In the genomic region with DNA sequence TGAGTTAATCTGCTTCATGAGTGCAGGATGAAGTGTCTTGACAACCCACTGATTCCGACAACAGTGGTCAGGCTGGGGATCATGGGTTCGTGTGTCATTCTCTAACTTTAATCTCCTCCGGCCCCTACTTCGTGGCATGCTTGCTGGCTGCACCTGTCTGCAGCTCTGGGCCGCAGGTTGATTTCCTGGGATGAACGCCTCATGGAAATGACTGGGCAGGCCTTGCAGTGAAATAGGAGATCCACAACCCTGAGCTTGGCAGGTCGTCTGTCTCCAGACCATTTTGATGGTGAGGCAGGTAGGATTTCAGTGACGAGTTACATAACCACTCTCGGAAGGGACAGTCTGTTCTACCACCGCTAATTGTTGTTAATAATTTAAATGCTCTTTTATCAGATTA, we compare ENCODE assay signal across 19 mouse cellular contexts.
DNase-seq lines count a peak whose midpoint lies in the region; ATAC-seq and TF ChIP-seq lines count a peak whose summit lies in the region.
"Had no signal": no experiment of that assay in that cellular context is flagged by ENCODE, and none has a peak within 500 bp of the region (broad histone marks: within the 10 kb centered on the region; RNA-seq: fewer than 3 reads in every experiment).

No protein-coding gene starts in this region.

- H3K36me3 ChIP-seq in heart, embryonic 10.5 days, result no peaks in the 10 kb centered on the region
- H3K36me3 ChIP-seq in heart, adult 2 months (ENCODE audit: control insufficient read depth, insufficient read depth, low read length), result no peaks in the 10 kb centered on the region
- H3K36me3 ChIP-seq in embryonic facial prominence, embryonic 10.5 days (replicated peaks), result no peaks in the 10 kb centered on the region
- H3K36me3 ChIP-seq: hindbrain, embryonic 12.5 days had no signal

- TF ChIP-seq POLR2A in heart, adult 2 months (IDR thresholded peaks at IDR 0.05; ENCODE audit: insufficient read depth, low read depth, low read length), result no peak

- H3K79me2 ChIP-seq in heart, adult 2 months (replicated peaks; ENCODE audit: control insufficient read depth, insufficient read depth, low read length), result no peaks in the 10 kb centered on the region

- 0 out of 2 replicates have a peak, but pooled peaks cover 11% of the 10 kb centered on the region for H3K4me1 ChIP-seq in heart, embryonic 10.5 days
- no peaks in the 10 kb centered on the region; the same call in 1 of the 2 replicates for H3K4me1 ChIP-seq in heart, adult 2 months (ENCODE audit: control insufficient read depth, insufficient read depth, low read length)
- no peaks in the 10 kb centered on the region for H3K4me1 ChIP-seq in embryonic facial prominence, embryonic 10.5 days
- H3K4me1 ChIP-seq: forebrain, embryonic 13.5 days; hindbrain, embryonic 12.5 days had no signal

- 70% methylated on average over 10 of the region's 10 CpGs for WGBS in heart, embryonic 10.5 days
- 67% methylated on average over 10 of the region's 10 CpGs for WGBS in heart, adult 2 months
- WGBS in embryonic facial prominence, embryonic 10.5 days, result 78% methylated on average over 10 of the region's 10 CpGs

- H3K27me3 ChIP-seq in heart, embryonic 10.5 days (ENCODE audit: insufficient read depth, poor library complexity, severe bottlenecking), result no peaks in the 10 kb centered on the region
- H3K27me3 ChIP-seq in heart, adult 2 months (ENCODE audit: control insufficient read depth, insufficient read depth, low read length), result no peaks in the 10 kb centered on the region
- H3K27me3 ChIP-seq in embryonic facial prominence, embryonic 10.5 days (replicated peaks; ENCODE audit: low read depth, poor library complexity, severe bottlenecking), result no peaks in the 10 kb centered on the region
- H3K27me3 ChIP-seq: CH12.LX; forebrain, embryonic 13.5 days; hindbrain, embryonic 12.5 days had no signal

- DNase-seq in heart, embryonic 10.5 days (ENCODE audit: low spot score), result peak; percentile 45
- DNase-seq in heart, adult 2 months, result no peak
- peak; percentile 6 for DNase-seq in embryonic facial prominence, embryonic 10.5 days (ENCODE audit: low spot score)
- DNase-seq in gastrocnemius, adult 8-10 months (ENCODE audit: low spot score in 2 of 2), result peak; percentile 67 to 78
- peak; percentile 94 for DNase-seq in skeletal muscle tissue, adult 2 months (ENCODE audit: low read depth, low spot score)
- DNase-seq: adrenal gland, postnatal 14 days; cerebellum, adult 18-20 months; cerebellum, adult 9-11 months; cerebellum, postnatal 36 days; forebrain, postnatal 0 days; heart, postnatal 36 days; kidney, adult 11 months had no signal

- no peak for ATAC-seq in inflammation-experienced regulatory T-cells, adult 6 months
- ATAC-seq: activated CD4-positive, CD25-positive, alpha-beta regulatory T cell, adult 4 months; forebrain, embryonic 13.5 days; forebrain, postnatal 0 days; hindbrain, embryonic 16.5 days; Patski had no signal

- no peak for TF ChIP-seq EP300 in heart, adult 2 months (IDR thresholded peaks at IDR 0.05; ENCODE audit: insufficient read depth, low read depth, low read length)

- H3K9ac ChIP-seq in heart, adult 2 months (ENCODE audit: low read depth, low read length), result no peak overlapping the region
- H3K9ac ChIP-seq: forebrain, embryonic 13.5 days; forebrain, postnatal 0 days; hindbrain, embryonic 12.5 days had no signal

- H3K4me3 ChIP-seq in heart, embryonic 10.5 days, result no peak overlapping the region
- H3K4me3 ChIP-seq in heart, adult 2 months, result no peak overlapping the region
- no peak overlapping the region for H3K4me3 ChIP-seq in embryonic facial prominence, embryonic 10.5 days
- H3K4me3 ChIP-seq: forebrain, embryonic 13.5 days; hindbrain, embryonic 12.5 days had no signal

- no peak for TF ChIP-seq CTCF in heart, adult 2 months (IDR thresholded peaks at IDR 0.05)

- intact Hi-C loops in heart, adult 2 months (cut with DNase I), result no loop called here

- H3K9me3 ChIP-seq in heart, embryonic 10.5 days, result no peaks in the 10 kb centered on the region
- H3K9me3 ChIP-seq in embryonic facial prominence, embryonic 10.5 days, result no peaks in the 10 kb centered on the region
- H3K9me3 ChIP-seq: forebrain, embryonic 13.5 days; hindbrain, embryonic 12.5 days had no signal

- no peak overlapping the region for H3K27ac ChIP-seq in heart, embryonic 10.5 days
- H3K27ac ChIP-seq in heart, adult 2 months, result no peak overlapping the region; the same call in 1 of the 2 replicates
- no peak overlapping the region for H3K27ac ChIP-seq in embryonic facial prominence, embryonic 10.5 days (replicated peaks)
- H3K27ac ChIP-seq: forebrain, embryonic 13.5 days; hindbrain, embryonic 12.5 days had no signal

Comparison
In these comparisons a context has a peak if more than half of its experiments do, and no peak if none do; other contexts are left out.
1. DNase-seq: peak in heart, embryonic 10.5 days (single experiment), embryonic facial prominence, embryonic 10.5 days (single experiment), gastrocnemius, adult 8-10 months (2 of 2) and skeletal muscle tissue, adult 2 months (single experiment); none in heart, adult 2 months (0 of 2).